Mouse (Mus musculus): ENCODE measurements at regions not wholly inside any gene's neighbourhood (a gene's known extent, or its start where the extent isn't known, plus 50 kb on each side); places are given as distances from the start of the nearest gene placed in this dataset.

DNA sequence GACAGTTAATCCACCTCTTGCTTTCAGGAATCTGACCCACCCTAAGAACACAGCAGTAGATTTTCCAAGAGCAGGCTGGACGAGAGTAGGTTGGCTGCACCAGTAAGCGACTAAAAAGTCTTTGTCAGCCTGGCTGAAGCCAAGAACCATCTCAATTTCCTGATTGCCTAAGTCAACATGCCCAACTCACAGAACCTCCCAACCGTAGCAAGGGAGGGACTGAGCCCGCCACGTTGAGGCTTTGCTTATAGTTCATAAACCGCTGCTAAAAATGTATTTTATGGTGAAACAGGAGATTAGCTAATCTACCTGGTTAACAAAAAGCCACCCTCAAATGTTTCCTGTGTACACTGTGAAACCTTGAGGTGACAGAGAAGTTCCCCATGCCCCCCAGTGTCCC is 115.4 kb upstream of the Tbl1xr1 start:
- DNase-seq (ENCODE audit: low spot score in 2 of 2): no peak

DNA sequence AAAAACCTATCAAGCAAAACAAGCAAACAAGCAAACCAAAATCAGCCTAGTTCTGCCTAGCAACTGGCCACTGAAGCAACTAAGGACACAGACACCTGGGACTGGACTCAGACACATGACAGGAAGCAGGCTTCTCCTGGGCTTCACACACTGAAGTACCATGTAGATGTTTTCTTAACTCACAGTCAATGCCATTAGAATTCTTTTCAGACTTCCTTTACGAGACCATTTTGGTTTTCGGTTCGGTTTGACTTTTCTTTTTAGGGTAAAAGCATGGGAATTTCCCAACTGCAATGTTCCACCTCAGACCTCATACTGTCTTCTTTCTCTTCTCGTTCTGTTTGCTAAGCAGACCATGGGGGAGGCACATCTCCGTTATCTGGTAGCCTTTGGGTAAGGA is 114.7 kb upstream of the Tbl1xr1 start:
- no peak for DNase-seq (ENCODE audit: low spot score in 2 of 2)

GRCm38 (mm10) chr3:21962360-21962782 is 114.1 kb upstream of the Tbl1xr1 start:
- no peak for DNase-seq (ENCODE audit: low spot score in 2 of 2)

DNA sequence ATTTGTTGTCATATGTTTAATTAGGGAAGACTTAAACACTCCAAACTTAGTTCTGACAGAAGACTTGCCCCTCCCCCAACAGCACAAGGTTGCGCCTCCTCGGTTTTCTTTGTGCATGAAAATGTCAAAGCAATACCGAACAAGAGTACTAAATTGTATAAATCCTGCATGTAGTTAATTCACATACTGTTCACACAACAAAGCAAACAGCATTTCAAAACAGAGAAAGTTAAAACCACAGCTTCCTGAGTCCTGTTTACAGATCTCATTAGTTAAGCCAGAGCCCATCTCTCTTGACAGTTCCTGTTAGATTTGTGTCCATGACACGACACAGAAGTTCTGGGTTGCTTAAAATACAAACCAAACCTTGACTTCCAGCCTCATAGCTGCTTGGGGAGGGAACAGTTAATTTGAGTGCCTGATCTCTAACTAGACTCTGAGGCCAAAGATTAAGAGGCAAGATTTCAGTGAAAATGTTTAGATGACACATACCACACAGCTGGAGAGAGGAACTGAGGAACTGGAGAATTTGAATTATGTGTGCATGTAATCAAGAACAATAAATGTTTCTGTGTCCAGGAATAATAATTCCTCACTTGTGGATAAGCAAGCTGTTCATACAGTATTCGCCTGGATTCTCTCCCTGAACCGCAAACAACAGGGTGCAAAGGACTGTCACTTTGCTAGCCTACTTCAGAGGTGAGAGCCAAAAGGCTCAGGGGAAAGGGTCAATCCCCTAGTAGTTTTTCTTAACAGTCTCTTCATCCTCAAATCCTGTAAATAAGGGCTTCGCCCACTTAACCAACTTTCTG is 113.3 kb upstream of the Tbl1xr1 start:
- no peak for DNase-seq (ENCODE audit: low spot score in 2 of 2)

- no peak for DNase-seq (ENCODE audit: low spot score in 2 of 2)
These were observed 112.6 kb upstream of the Tbl1xr1 start for GRCm38 (mm10) chr3:21963733-21964351.

- no peak for DNase-seq (ENCODE audit: low spot score in 2 of 2)
These were observed 112.0 kb upstream of the Tbl1xr1 start for GRCm38 (mm10) chr3:21964438-21964837.

DNA sequence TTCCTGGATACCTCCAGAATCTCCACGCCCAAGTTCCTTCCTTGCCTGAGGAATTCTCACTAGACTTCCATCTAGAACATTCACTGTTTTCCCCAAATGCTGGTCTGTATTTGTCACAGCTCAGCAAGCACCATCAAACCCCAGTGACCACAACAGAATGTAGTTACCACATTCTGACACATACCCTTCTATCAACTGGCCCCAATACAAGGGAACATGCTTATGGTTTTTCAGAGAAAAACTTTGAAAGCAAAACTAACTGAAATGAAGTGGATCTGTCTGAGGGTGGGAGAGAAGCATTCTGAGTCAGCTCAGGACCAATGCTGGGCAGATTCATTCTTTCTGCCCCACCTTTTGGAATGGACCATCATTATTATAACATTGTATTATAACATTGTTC is 110.9 kb upstream of the Tbl1xr1 start:
- no peak for DNase-seq (ENCODE audit: low spot score in 2 of 2)

DNA sequence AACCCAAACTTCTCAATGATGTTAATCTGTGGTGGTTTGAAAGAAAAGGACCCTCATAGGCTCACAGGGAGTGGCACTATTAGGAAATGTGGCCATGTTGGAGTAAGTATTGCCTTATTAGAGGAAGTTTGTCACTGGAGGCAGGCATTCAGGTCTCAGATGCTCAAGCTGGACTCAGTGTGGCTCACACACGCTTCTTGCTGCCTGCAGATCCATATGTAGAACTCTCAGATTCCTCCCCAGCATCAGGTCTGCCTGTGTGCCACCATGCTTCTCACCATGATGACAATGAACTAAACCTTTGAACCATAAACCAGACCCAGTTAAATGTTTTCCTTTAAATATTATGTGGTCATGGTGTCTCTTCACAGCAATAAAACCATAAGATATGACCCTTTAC is 104.7 kb upstream of the Tbl1xr1 start:
- no peak for DNase-seq (ENCODE audit: low spot score in 2 of 2)

- no peak for DNase-seq (ENCODE audit: low spot score in 2 of 2)
These were observed 103.3 kb upstream of the Tbl1xr1 start for GRCm38 (mm10) chr3:21973153-21973552.

DNA sequence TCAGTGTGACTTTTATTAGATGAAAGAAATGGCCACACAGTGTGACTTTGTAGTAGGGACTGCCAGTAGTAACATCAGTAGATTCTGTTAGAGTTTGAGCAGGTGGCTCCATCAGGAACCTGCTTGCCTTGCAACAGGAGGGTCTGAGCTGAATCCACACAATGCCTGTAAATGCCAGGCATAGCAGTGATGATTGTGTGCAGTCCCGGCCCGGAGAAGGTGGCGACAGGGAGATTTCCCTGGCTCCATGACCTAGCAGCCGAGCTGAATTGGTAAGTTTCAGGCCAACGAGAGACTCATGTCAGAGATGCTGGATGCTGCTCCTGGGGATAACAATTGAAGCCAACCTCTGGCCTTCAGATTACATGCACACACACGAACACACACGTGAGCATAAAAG is 102.8 kb upstream of the Tbl1xr1 start:
- no peak for DNase-seq (ENCODE audit: low spot score in 2 of 2)

- DNase-seq (ENCODE audit: low spot score in 2 of 2): no peak
These were observed 101.7 kb upstream of the Tbl1xr1 start for GRCm38 (mm10) chr3:21974766-21975165.

- DNase-seq (ENCODE audit: low spot score in 2 of 2): no peak
These were observed 98.7 kb upstream of the Tbl1xr1 start for GRCm38 (mm10) chr3:21977775-21978174.

DNA sequence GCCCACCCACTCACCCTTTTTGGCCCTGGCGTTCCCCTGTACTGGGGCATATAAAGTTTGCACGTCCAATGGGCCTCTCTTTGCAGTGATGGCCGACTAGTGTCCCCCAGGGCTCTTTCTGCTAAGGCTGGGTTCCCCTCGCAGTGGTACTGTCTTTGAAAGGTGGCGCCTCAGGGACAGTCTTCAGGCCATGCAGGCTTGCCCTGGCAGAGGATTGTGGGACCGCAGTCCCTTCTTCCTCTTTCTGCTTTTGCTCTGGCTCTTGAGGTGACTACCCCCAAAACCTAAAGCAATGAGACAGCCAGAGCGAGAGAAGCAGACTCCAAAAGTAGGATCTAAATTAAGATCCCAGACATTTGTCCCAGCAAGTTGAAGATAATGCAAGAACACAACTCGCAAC is 93.5 kb upstream of the Tbl1xr1 start:
- no peak for DNase-seq (ENCODE audit: low spot score in 2 of 2)

GRCm38 (mm10) chr3:21983993-21984725 is 92.3 kb upstream of the Tbl1xr1 start:
- DNase-seq (ENCODE audit: low spot score in 2 of 2): no peak

GRCm38 (mm10) chr3:21984807-21985206 is 91.6 kb upstream of the Tbl1xr1 start:
- no peak for DNase-seq (ENCODE audit: low spot score in 2 of 2)

DNA sequence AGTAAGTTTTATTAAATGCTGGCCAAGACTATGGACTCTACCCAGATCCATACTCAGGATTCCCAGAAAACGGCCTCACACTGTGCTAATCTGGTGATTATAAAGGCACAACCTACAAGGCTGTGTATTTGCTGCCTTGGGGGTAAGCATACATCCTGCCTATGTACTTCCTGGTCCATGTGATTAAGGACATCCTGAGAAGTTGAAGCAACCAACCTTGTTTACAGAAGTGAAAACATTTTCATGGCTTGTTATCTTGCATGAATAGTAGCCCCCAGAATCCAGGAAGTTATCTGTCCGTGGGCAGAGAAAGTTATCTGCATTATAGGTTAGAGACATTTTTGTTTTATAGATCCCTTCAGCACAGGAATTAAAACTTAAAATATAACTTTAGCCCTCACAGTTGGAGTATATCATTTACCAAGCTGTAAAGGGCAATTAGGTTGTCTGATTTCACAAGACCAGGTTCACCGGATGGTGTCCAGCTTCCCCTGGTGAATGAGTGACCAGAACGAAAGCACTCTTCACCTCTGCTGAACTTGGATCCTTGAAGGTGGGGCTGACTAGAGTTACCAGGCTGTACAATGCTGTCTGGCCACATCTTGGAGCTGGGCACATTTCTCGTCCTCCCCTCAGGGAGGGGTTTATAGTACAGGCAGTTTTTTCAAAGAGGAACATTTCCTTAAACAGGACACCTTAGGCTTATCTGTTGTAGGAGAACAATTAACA is 90.1 kb upstream of the Tbl1xr1 start:
- DNase-seq (ENCODE audit: low spot score in 2 of 2): no peak

GRCm38 (mm10) chr3:21986893-21987250 is 89.6 kb upstream of the Tbl1xr1 start:
- no peak for DNase-seq (ENCODE audit: low spot score in 2 of 2)

GRCm38 (mm10) chr3:21987455-21988009 is 88.9 kb upstream of the Tbl1xr1 start:
- no peak for DNase-seq (ENCODE audit: low spot score in 2 of 2)

DNA sequence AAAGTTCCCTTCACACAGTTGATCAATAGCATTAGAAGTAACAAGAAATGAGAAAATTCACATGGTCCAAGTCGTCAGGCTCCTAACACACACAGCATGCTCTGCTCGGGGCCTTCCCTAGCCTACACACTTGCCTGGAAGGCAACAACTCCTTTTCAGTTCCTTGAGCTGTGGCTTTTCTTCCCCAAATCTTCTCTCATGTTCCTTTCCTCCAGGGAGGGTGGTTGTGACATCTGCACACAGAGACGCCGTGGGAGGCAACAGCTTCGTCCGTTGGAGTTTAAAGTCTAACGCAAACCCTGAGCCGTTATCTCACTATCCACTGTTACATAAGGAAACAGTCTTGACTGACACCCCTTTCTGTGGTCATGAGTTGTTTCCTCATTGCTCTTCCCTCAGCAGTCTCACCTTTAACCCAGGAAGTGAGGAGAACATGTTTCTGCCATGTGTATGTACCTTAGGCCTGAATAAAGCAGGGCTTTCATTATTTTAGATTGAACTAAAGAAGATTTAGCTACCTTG is 88.4 kb upstream of the Tbl1xr1 start:
- no peak for DNase-seq (ENCODE audit: low spot score in 2 of 2)

- no peak for DNase-seq (ENCODE audit: low spot score in 2 of 2)
These were observed 85.9 kb upstream of the Tbl1xr1 start for GRCm38 (mm10) chr3:21990526-21990925.

GRCm38 (mm10) chr3:21991681-21992152 is 84.7 kb upstream of the Tbl1xr1 start:
- DNase-seq (ENCODE audit: low spot score in 2 of 2): no peak

Data from adrenal gland, postnatal 4 days (tissue).